Mouse (Mus musculus) embryonic facial prominence, embryonic 10.5 days (tissue): ENCODE data around the gene Fbxw21. TPM values are rescaled to one million over a fixed set of nuclear protein-coding genes. Genes with fewer than 3 reads are reported as not detected.

ENCODE experiments used
- DNase-seq: peaks from one replicate; pipeline ENCODE4 v3.0.0-alpha.2; 2017; ENCODE audit warnings: low spot score
- H3K27ac ChIP-seq: fragments of 300-500 bp; sonication (generic); replicated peaks from 2 replicates; pipeline ENCODE4 v1.5.1; 2016; ENCODE audit warnings: mild to moderate bottlenecking
- H3K27me3 ChIP-seq: fragments of 300-500 bp; sonication (generic); replicated peaks from 2 replicates; pipeline ENCODE4 v1.6.1; 2016; ENCODE audit warnings: low read depth, mild to moderate bottlenecking; ENCODE audit not compliant: poor library complexity, severe bottlenecking
- H3K36me3 ChIP-seq: fragments of 300-500 bp; sonication (generic); replicated peaks from 2 replicates; pipeline ENCODE4 v1.6.1; 2016; ENCODE audit warnings: mild to moderate bottlenecking, moderate library complexity
- H3K4me1 ChIP-seq: fragments of 300-500 bp; sonication (generic); 2 replicates; pipeline ENCODE4 v1.6.1; 2016
- H3K4me3 ChIP-seq: fragments of 300-500 bp; sonication (generic); 2 replicates; pipeline ENCODE4 v1.5.1; 2016; ENCODE audit warnings: mild to moderate bottlenecking, moderate library complexity
- H3K9me3 ChIP-seq: fragments of 300-500 bp; sonication (generic); 2 replicates; pipeline ENCODE4 v1.6.1; 2016; ENCODE audit warnings: mild to moderate bottlenecking
- WGBS: fragments of 180-500 bp; shearing (Covaris S2); methylation state at CpG from one replicate; pipeline ENCODE4 v1.1.7; 2016; 5-methylcytosine and 5-hydroxymethylcytosine counted together
- polyA plus RNA-seq: library from polyadenylated mRNA; unstranded; fragments of >200 nt; fragmentation: Nextera tagmentation; extraction: Ambion mirVana; gene quantifications from 2 replicates; pipeline ENCODE4 v1.2.1, GENCODE M21; 2016

Gene Fbxw21
- polyA plus RNA-seq, 1 experiment from 2014 or later = not detected

- 93% methylated on average over 12 of the region's 12 CpGs for WGBS
- Histone ChIP-seq H3K4me1 (peaks cover 4% of the 10 kb centered on the region), H3K27ac (no peak overlapping the region), H3K36me3 (peaks cover 100% of the 10 kb centered on the region), H3K9me3 (no peaks in the 10 kb centered on the region), H3K4me3 (no peak overlapping the region), H3K27me3 (no peaks in the 10 kb centered on the region)
- DNase-seq = no peak
Observed at GRCm38 (mm10) chr9:109105648-109106047, 56.2 kb downstream of the Fbxw21 start.

- Histone ChIP-seq H3K36me3 (peaks cover 100% of the 10 kb centered on the region), H3K4me3 (no peak overlapping the region), H3K27ac (no peak overlapping the region), H3K27me3 (no peaks in the 10 kb centered on the region), H3K4me1 (peaks cover 4% of the 10 kb centered on the region), H3K9me3 (no peaks in the 10 kb centered on the region)
- WGBS = 93% methylated on average over 12 of the region's 12 CpGs
- DNase-seq = no peak
Observed at GRCm38 (mm10) chr9:109105011-109105410, 56.8 kb downstream of the Fbxw21 start.

GRCm38 (mm10) chr9:109104083-109104482 lies 57.8 kb downstream of the Fbxw21 start:
- Histone ChIP-seq H3K9me3 (no peaks in the 10 kb centered on the region), H3K27ac (no peak overlapping the region), H3K4me3 (no peak overlapping the region), H3K27me3 (no peaks in the 10 kb centered on the region), H3K36me3 (peaks cover 100% of the 10 kb centered on the region), H3K4me1 (peaks cover 9% of the 10 kb centered on the region)
- no peak for DNase-seq
- WGBS = 90% methylated on average over 9 of the region's 9 CpGs

GRCm38 (mm10) chr9:109103250-109103649 lies 58.6 kb downstream of the Fbxw21 start:
- Histone ChIP-seq H3K36me3 (peaks cover 97% of the 10 kb centered on the region), H3K4me3 (no peak overlapping the region), H3K4me1 (peaks cover 17% of the 10 kb centered on the region), H3K27ac (no peak overlapping the region), H3K9me3 (no peaks in the 10 kb centered on the region), H3K27me3 (no peaks in the 10 kb centered on the region)
- 86% methylated on average over 7 of the region's 7 CpGs for WGBS
- DNase-seq = no peak

GRCm38 (mm10) chr9:109102541-109102940 lies 59.3 kb downstream of the Fbxw21 start:
- Histone ChIP-seq H3K36me3 (peaks cover 90% of the 10 kb centered on the region), H3K9me3 (no peaks in the 10 kb centered on the region), H3K4me1 (peaks cover 24% of the 10 kb centered on the region), H3K27ac (no peak overlapping the region), H3K4me3 (no peak overlapping the region), H3K27me3 (no peaks in the 10 kb centered on the region)
- no peak for DNase-seq
- whole genome bisulfite sequencing = 94% methylated on average over 3 of the region's 3 CpGs

GRCm38 (mm10) chr9:109101933-109102445 lies 59.9 kb downstream of the Fbxw21 start:
- Histone ChIP-seq H3K9me3 (no peaks in the 10 kb centered on the region), H3K27ac (no peak overlapping the region), H3K36me3 (peaks cover 84% of the 10 kb centered on the region), H3K27me3 (no peaks in the 10 kb centered on the region), H3K4me1 (peaks cover 30% of the 10 kb centered on the region), H3K4me3 (no peak overlapping the region)
- no peak for DNase-seq
- WGBS = 88% methylated on average over 5 of the region's 5 CpGs

GRCm38 (mm10) chr9:109100307-109100928 lies 61.4 kb downstream of the Fbxw21 start:
- Histone ChIP-seq H3K27me3 (no peaks in the 10 kb centered on the region), H3K9me3 (no peaks in the 10 kb centered on the region), H3K27ac (no peak overlapping the region), H3K4me1 (peaks cover 39% of the 10 kb centered on the region), H3K4me3 (0 out of 2 replicates have a peak overlapping the region, but pooled peaks have one; percentile 1), H3K36me3 (peaks cover 69% of the 10 kb centered on the region)
- 89% methylated on average over 20 of the region's 20 CpGs for WGBS
- DNase-seq = no peak

- Histone ChIP-seq H3K27me3 (no peaks in the 10 kb centered on the region), H3K4me3 (peak overlapping the region; percentile 87; the same call in 1 of the 2 replicates), H3K27ac (peak overlapping the region; percentile 31; the same call in 1 of the 2 replicates), H3K36me3 (peaks cover 54% of the 10 kb centered on the region), H3K4me1 (peaks cover 49% of the 10 kb centered on the region), H3K9me3 (no peaks in the 10 kb centered on the region)
- 63% methylated on average over 6 of the region's 6 CpGs for WGBS
- DNase-seq = no peak
Observed at GRCm38 (mm10) chr9:109098969-109099368, 62.9 kb downstream of the Fbxw21 start.

GRCm38 (mm10) chr9:109098366-109098765 lies 63.5 kb downstream of the Fbxw21 start:
- peaks cover 48% of the 10 kb centered on the region for H3K36me3 ChIP-seq
- DNase-seq = no peak
- no peaks in the 10 kb centered on the region for H3K9me3 ChIP-seq
- peak overlapping the region; percentile 87 for H3K4me3 ChIP-seq
- WGBS = 92% methylated on average over 8 of the region's 8 CpGs
- H3K27me3 ChIP-seq = no peaks in the 10 kb centered on the region
- peak overlapping the region; percentile 100 for H3K27ac ChIP-seq
- peaks cover 55% of the 10 kb centered on the region for H3K4me1 ChIP-seq

GRCm38 (mm10) chr9:109097831-109098230 lies 64.0 kb downstream of the Fbxw21 start:
- WGBS = 54% methylated on average over 5 of the region's 5 CpGs
- DNase-seq = no peak
- Histone ChIP-seq H3K36me3 (peaks cover 45% of the 10 kb centered on the region), H3K27me3 (no peaks in the 10 kb centered on the region), H3K4me3 (peak overlapping the region; percentile 87), H3K4me1 (peaks cover 60% of the 10 kb centered on the region), H3K27ac (peak overlapping the region; percentile 100), H3K9me3 (no peaks in the 10 kb centered on the region)

- Histone ChIP-seq H3K27ac (peak overlapping the region; percentile 100), H3K36me3 (peaks cover 45% of the 10 kb centered on the region), H3K4me3 (peak overlapping the region; percentile 87), H3K4me1 (peaks cover 65% of the 10 kb centered on the region), H3K9me3 (no peaks in the 10 kb centered on the region), H3K27me3 (no peaks in the 10 kb centered on the region)
- no peak for DNase-seq
- 27% methylated on average over 6 of the region's 6 CpGs for whole genome bisulfite sequencing
Observed at GRCm38 (mm10) chr9:109097291-109097690, 64.5 kb downstream of the Fbxw21 start.

GRCm38 (mm10) chr9:109096856-109097255 lies 65.0 kb downstream of the Fbxw21 start:
- peak; percentile 42 for DNase-seq
- peaks cover 65% of the 10 kb centered on the region for H3K4me1 ChIP-seq

GRCm38 (mm10) chr9:109096251-109096661 lies 65.6 kb downstream of the Fbxw21 start:
- Histone ChIP-seq H3K9me3 (no peaks in the 10 kb centered on the region), H3K36me3 (peaks cover 45% of the 10 kb centered on the region), H3K27me3 (no peaks in the 10 kb centered on the region), H3K4me3 (peak overlapping the region; percentile 87), H3K27ac (peak overlapping the region; percentile 100), H3K4me1 (peaks cover 70% of the 10 kb centered on the region)
- no peak for DNase-seq
- WGBS = 29% methylated on average over 9 of the region's 9 CpGs

More at GRCm38 (mm10) chr9:109096856-109097255, 65.0 kb downstream of the Fbxw21 start:
- Histone ChIP-seq H3K27ac (peak overlapping the region; percentile 100), H3K36me3 (peaks cover 45% of the 10 kb centered on the region), H3K4me3 (peak overlapping the region; percentile 87), H3K27me3 (no peaks in the 10 kb centered on the region), H3K9me3 (no peaks in the 10 kb centered on the region)
- WGBS = 27% methylated on average over 6 of the region's 6 CpGs
